15 mouse cellular contexts compared by ENCODE assay signal in genomic region chr13:98729271-98730062, GRCm38 (mm10). TPM values are rescaled to one million over a fixed set of nuclear protein-coding genes. Genes with fewer than 3 reads are reported as not detected.
DNase-seq lines count a peak whose midpoint lies in the region; ATAC-seq and TF ChIP-seq lines count a peak whose summit lies in the region.
"Had no signal": no experiment of that assay in that cellular context is flagged by ENCODE, and none has a peak within 500 bp of the region (broad histone marks: within the 10 kb centered on the region; RNA-seq: fewer than 3 reads in every experiment).

No protein-coding gene starts in this region.

- no peak for ATAC-seq in hindbrain, postnatal 0 days
- ATAC-seq in hindbrain, embryonic 16.5 days = no peak
- no peak for ATAC-seq in lung, embryonic 14.5 days (ENCODE audit: insufficient read depth)

- 80% methylated on average over 1 of the region's 1 CpGs for WGBS in hindbrain, postnatal 0 days
- 83% methylated on average over 1 of the region's 1 CpGs for WGBS in hindbrain, embryonic 16.5 days
- WGBS in lung, embryonic 14.5 days = 48% methylated on average over 1 of the region's 1 CpGs

- peak; percentile 47 for DNase-seq in hindbrain, postnatal 0 days (ENCODE audit: low spot score)
- DNase-seq in lung, embryonic 14.5 days = peak; percentile 79
- no peak for DNase-seq in lung, postnatal 36 days
- DNase-seq in adipocyte (ENCODE audit: low spot score) = peak; percentile 65
- peak; percentile 12 for DNase-seq in splenic B cell, adult 2 months (ENCODE audit: low read depth, low spot score)
- no peak for DNase-seq in gastrocnemius, postnatal 10 days
- DNase-seq: adrenal gland, postnatal 10 days; cerebellum, adult 11-12 months; heart, postnatal 14 days; kidney, adult 8-10 months had no signal

- peak; percentile 56 for TF ChIP-seq CTCF in hindbrain, postnatal 0 days (IDR thresholded peaks at IDR 0.05; ENCODE audit: low read depth)
- peak; percentile 53 for TF ChIP-seq CTCF in lung, embryonic 14.5 days (IDR thresholded peaks at IDR 0.05; ENCODE audit: low read depth)

- H3K9ac ChIP-seq in hindbrain, postnatal 0 days (replicated peaks; ENCODE audit: low read length) = no peak overlapping the region
- H3K9ac ChIP-seq in hindbrain, embryonic 16.5 days (ENCODE audit: low read depth, low read length) = no peak overlapping the region
- no peak overlapping the region for H3K9ac ChIP-seq in lung, embryonic 14.5 days
- H3K9ac ChIP-seq: liver, embryonic 15.5 days; stomach, embryonic 15.5 days had no signal

- no peaks in the 10 kb centered on the region for H3K9me3 ChIP-seq in hindbrain, postnatal 0 days (ENCODE audit: low read length)
- H3K9me3 ChIP-seq in hindbrain, embryonic 16.5 days (ENCODE audit: control insufficient read depth, low read length) = no peaks in the 10 kb centered on the region
- H3K9me3 ChIP-seq in lung, embryonic 14.5 days (ENCODE audit: low read depth, low read length) = no peaks in the 10 kb centered on the region
- H3K9me3 ChIP-seq: G1E; liver, embryonic 15.5 days; stomach, embryonic 15.5 days had no signal

- no peaks in the 10 kb centered on the region for H3K27me3 ChIP-seq in hindbrain, postnatal 0 days (ENCODE audit: insufficient read depth, low read length)
- no peaks in the 10 kb centered on the region for H3K27me3 ChIP-seq in hindbrain, embryonic 16.5 days (replicated peaks; ENCODE audit: control insufficient read depth, insufficient read depth, low read length)
- H3K27me3 ChIP-seq in lung, embryonic 14.5 days (ENCODE audit: insufficient read depth, low read length) = no peaks in the 10 kb centered on the region
- H3K27me3 ChIP-seq in splenic B cell, adult 2 months (ENCODE audit: control insufficient read depth, insufficient read depth, low read length, poor library complexity, severe bottlenecking) = no peaks in the 10 kb centered on the region
- H3K27me3 ChIP-seq: liver, embryonic 15.5 days; stomach, embryonic 15.5 days had no signal

- H3K4me2 ChIP-seq in hindbrain, postnatal 0 days (ENCODE audit: low read depth, low read length) = no peak overlapping the region
- H3K4me2 ChIP-seq in hindbrain, embryonic 16.5 days (ENCODE audit: low read length) = no peak overlapping the region
- no peak overlapping the region for H3K4me2 ChIP-seq in lung, embryonic 14.5 days
- H3K4me2 ChIP-seq: liver, embryonic 15.5 days; stomach, embryonic 15.5 days had no signal

- H3K36me3 ChIP-seq in hindbrain, postnatal 0 days (ENCODE audit: insufficient read depth, low read length) = peaks cover 35% of the 10 kb centered on the region
- H3K36me3 ChIP-seq in hindbrain, embryonic 16.5 days (ENCODE audit: control insufficient read depth, insufficient read depth, low read length) = peaks cover 17% of the 10 kb centered on the region; the same call in 1 of the 2 replicates
- peaks cover 82% of the 10 kb centered on the region for H3K36me3 ChIP-seq in lung, embryonic 14.5 days (ENCODE audit: insufficient read depth)
- H3K36me3 ChIP-seq in splenic B cell, adult 2 months (ENCODE audit: control insufficient read depth, insufficient read depth, low read length, poor library complexity, severe bottlenecking) = peaks cover 16% of the 10 kb centered on the region

- no peaks in the 10 kb centered on the region for H3K4me1 ChIP-seq in hindbrain, postnatal 0 days (ENCODE audit: insufficient read depth, low read length)
- no peaks in the 10 kb centered on the region for H3K4me1 ChIP-seq in hindbrain, embryonic 16.5 days (ENCODE audit: control insufficient read depth, insufficient read depth, low read depth, low read length)
- H3K4me1 ChIP-seq in lung, embryonic 14.5 days (ENCODE audit: insufficient read depth) = no peaks in the 10 kb centered on the region
- H3K4me1 ChIP-seq: stomach, embryonic 15.5 days had no signal

- H3K4me3 ChIP-seq in hindbrain, postnatal 0 days (ENCODE audit: low read length) = no peak overlapping the region
- no peak overlapping the region for H3K4me3 ChIP-seq in hindbrain, embryonic 16.5 days (ENCODE audit: low read length)
- no peak overlapping the region for H3K4me3 ChIP-seq in lung, embryonic 14.5 days (ENCODE audit: low read depth, low read length)
- H3K4me3 ChIP-seq: liver, embryonic 15.5 days; stomach, embryonic 15.5 days had no signal

- H3K27ac ChIP-seq in hindbrain, postnatal 0 days = no peak overlapping the region
- no peak overlapping the region for H3K27ac ChIP-seq in hindbrain, embryonic 16.5 days (ENCODE audit: low read depth, low read length)
- H3K27ac ChIP-seq in lung, embryonic 14.5 days (ENCODE audit: low read depth) = no peak overlapping the region
- H3K27ac ChIP-seq: liver, embryonic 15.5 days; stomach, embryonic 15.5 days had no signal

RNA-seq across cellular contexts. Expression of gene Tmem171, which starts 34.8 kb away (rescaled TPM):
- total RNA-seq in hindbrain, postnatal 0 days (2014; rRNA removed) = not detected in 2 replicates
- polyA plus RNA-seq in hindbrain, postnatal 0 days (2015; fragmentation: Nextera tagmentation; extraction: Ambion mirVana) = not detected in 2 replicates
- polyA plus RNA-seq in hindbrain, embryonic 16.5 days (2015; fragmentation: Nextera tagmentation; extraction: Ambion mirVana) = 0.26 TPM in 1 of 2 replicates, not detected in the other
- 13.9 and 15.4 TPM in 2 replicates for polyA plus RNA-seq in lung, embryonic 14.5 days (2014; fragmentation: Nextera tagmentation; extraction: Ambion mirVana)
- under 1 TPM; 0.23 to 0.40 TPM for total RNA-seq in gastrocnemius, postnatal 10 days (2021)
- polyA plus RNA-seq: G1E; neural tube, embryonic 11.5 days had no signal

Comparison
In these comparisons a context has a peak if more than half of its experiments do, and no peak if none do; other contexts are left out.
1. DNase-seq: peak in hindbrain, postnatal 0 days (single experiment), lung, embryonic 14.5 days (single experiment), adipocyte (single experiment) and splenic B cell, adult 2 months (single experiment); none in lung, postnatal 36 days (single experiment) and gastrocnemius, postnatal 10 days (single experiment).
2. RNA of gene Tmem171, which starts 34.8 kb away (polyA plus RNA-seq): 13.9 to 15.4 TPM in lung, embryonic 14.5 days; 0.26 TPM in hindbrain, embryonic 16.5 days and not detected in hindbrain, postnatal 0 days; every median in the first group is over 10 times any median in the second.